8 mouse cellular contexts compared by ENCODE assay signal in the genomic region with DNA sequence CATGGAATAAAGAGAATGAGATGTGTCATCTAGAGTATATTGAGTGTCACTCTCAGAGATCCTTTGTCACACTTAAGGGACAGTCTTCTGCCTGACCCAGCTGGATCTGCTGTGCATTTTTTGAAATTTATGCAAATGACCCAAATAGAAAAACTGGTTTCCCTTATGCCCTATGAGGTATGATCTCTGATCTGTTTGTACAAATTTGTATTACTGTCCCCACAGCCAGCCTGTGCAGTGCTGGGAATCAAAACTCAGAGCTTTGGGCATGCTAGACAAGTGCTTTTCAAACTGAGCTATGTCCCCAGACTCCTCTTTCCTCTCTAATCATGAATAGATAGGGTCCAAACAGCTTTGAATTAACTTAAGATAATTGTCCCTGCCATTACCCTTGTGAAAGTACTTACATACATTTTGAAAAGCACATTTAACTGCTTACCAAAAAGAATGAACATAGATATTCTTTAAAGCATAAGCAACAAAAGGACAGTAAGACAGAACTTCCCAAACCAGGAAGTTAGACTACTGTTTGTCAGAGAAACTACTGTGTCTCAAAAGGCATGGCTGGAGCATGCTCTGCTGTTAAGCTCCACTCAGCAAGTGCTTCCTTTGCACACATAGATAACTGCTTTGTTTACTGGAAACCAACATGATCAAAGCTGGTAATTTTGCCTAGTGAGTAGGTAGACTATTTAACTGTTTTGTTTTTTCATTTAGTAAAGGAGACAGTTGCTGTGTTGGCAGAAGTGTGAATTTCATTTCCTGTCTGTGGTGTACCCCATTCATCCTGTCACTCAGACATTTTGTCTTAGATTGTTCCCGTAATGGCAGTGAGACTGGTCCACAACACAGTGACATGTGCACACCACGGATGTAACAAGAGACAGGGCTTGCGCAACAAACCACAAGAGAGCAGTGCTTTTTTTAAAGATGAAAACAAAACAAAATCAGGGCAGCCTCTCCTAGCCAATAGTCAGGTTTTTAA.
DNase-seq lines count a peak whose midpoint lies in the region; ATAC-seq and TF ChIP-seq lines count a peak whose summit lies in the region.

No protein-coding gene starts in this region.

- H3K4me1 ChIP-seq in intestine, embryonic 16.5 days (ENCODE audit: control insufficient read depth, insufficient read depth, low read length) = no peaks in the 10 kb centered on the region; the same call in 1 of the 2 replicates
- H3K4me1 ChIP-seq in intestine, postnatal 0 days (replicated peaks; ENCODE audit: control insufficient read depth, insufficient read depth, low read length) = no peaks in the 10 kb centered on the region
- peaks cover 26% of the 10 kb centered on the region for H3K4me1 ChIP-seq in liver, embryonic 12.5 days
- H3K4me1 ChIP-seq in hindbrain, embryonic 11.5 days (replicated peaks; ENCODE audit: control insufficient read depth, insufficient read depth, low read length) = no peaks in the 10 kb centered on the region

- no peak for TF ChIP-seq CTCF in intestine, postnatal 0 days (IDR thresholded peaks at IDR 0.05; ENCODE audit: low read depth)

- no peaks in the 10 kb centered on the region for H3K27me3 ChIP-seq in intestine, embryonic 16.5 days (replicated peaks; ENCODE audit: control insufficient read depth, insufficient read depth, low read length)
- H3K27me3 ChIP-seq in intestine, postnatal 0 days (replicated peaks; ENCODE audit: control insufficient read depth, insufficient read depth, low read length) = no peaks in the 10 kb centered on the region
- no peaks in the 10 kb centered on the region for H3K27me3 ChIP-seq in liver, embryonic 12.5 days (replicated peaks)
- no peaks in the 10 kb centered on the region for H3K27me3 ChIP-seq in hindbrain, embryonic 11.5 days (ENCODE audit: control insufficient read depth, insufficient read depth, low read length)

- 53% methylated on average over 3 of the region's 3 CpGs for WGBS in intestine, embryonic 16.5 days
- WGBS in intestine, postnatal 0 days = 50% methylated on average over 3 of the region's 3 CpGs
- WGBS in liver, embryonic 12.5 days (ENCODE audit: insufficient replicate concordance) = 22% methylated on average over 3 of the region's 3 CpGs
- whole genome bisulfite sequencing in hindbrain, embryonic 11.5 days = 76% methylated on average over 3 of the region's 3 CpGs

- peak; percentile 32 for DNase-seq in gastrocnemius, postnatal 25 days
- DNase-seq in spleen, adult 18-20 months = peak; percentile 36 to 43
- no peak for DNase-seq in cerebellum, postnatal 10 days
- DNase-seq in hindbrain, embryonic 11.5 days (ENCODE audit: low spot score) = no peak

- no peaks in the 10 kb centered on the region for H3K9me3 ChIP-seq in intestine, embryonic 16.5 days (ENCODE audit: control insufficient read depth, low read length)
- H3K9me3 ChIP-seq in intestine, postnatal 0 days (ENCODE audit: control insufficient read depth) = no peaks in the 10 kb centered on the region
- no peaks in the 10 kb centered on the region for H3K9me3 ChIP-seq in liver, embryonic 12.5 days (replicated peaks)
- no peaks in the 10 kb centered on the region for H3K9me3 ChIP-seq in hindbrain, embryonic 11.5 days (ENCODE audit: control insufficient read depth, low read length)

- ATAC-seq in intestine, embryonic 16.5 days = no peak
- ATAC-seq in intestine, postnatal 0 days = no peak; the same call in 1 of the 2 replicates
- peak; percentile 96 for ATAC-seq in CD4-positive, CD25-positive, alpha-beta regulatory T cell, adult 4 months
- no peak for ATAC-seq in liver, embryonic 12.5 days
- ATAC-seq in hindbrain, embryonic 11.5 days (ENCODE audit: low FRiP score) = no peak

- H3K27ac ChIP-seq in intestine, embryonic 16.5 days (ENCODE audit: low read length) = 0 out of 2 replicates have a peak overlapping the region, but pooled peaks have one; percentile 26
- no peak overlapping the region for H3K27ac ChIP-seq in intestine, postnatal 0 days (ENCODE audit: low read depth, low read length)
- peak overlapping the region; percentile 16; the same call in 1 of the 2 replicates for H3K27ac ChIP-seq in liver, embryonic 12.5 days
- H3K27ac ChIP-seq in hindbrain, embryonic 11.5 days (ENCODE audit: low read depth, low read length) = no peak overlapping the region

- no peak overlapping the region for H3K4me3 ChIP-seq in intestine, embryonic 16.5 days (ENCODE audit: low read length)
- no peak overlapping the region for H3K4me3 ChIP-seq in intestine, postnatal 0 days (ENCODE audit: low read depth, low read length)
- no peak overlapping the region for H3K4me3 ChIP-seq in liver, embryonic 12.5 days
- no peak overlapping the region for H3K4me3 ChIP-seq in hindbrain, embryonic 11.5 days (ENCODE audit: low read depth, low read length)

- no peak overlapping the region for H3K9ac ChIP-seq in intestine, embryonic 16.5 days (ENCODE audit: low read depth, low read length)
- H3K9ac ChIP-seq in intestine, postnatal 0 days (ENCODE audit: low read depth, low read length) = no peak overlapping the region
- no peak overlapping the region for H3K9ac ChIP-seq in liver, embryonic 12.5 days
- no peak overlapping the region for H3K9ac ChIP-seq in hindbrain, embryonic 11.5 days (ENCODE audit: low read depth, low read length)

- H3K36me3 ChIP-seq in intestine, embryonic 16.5 days (ENCODE audit: control insufficient read depth, insufficient read depth, low read length) = no peaks in the 10 kb centered on the region
- H3K36me3 ChIP-seq in intestine, postnatal 0 days (ENCODE audit: control insufficient read depth, insufficient read depth) = no peaks in the 10 kb centered on the region
- peaks cover 9% of the 10 kb centered on the region for H3K36me3 ChIP-seq in liver, embryonic 12.5 days
- no peaks in the 10 kb centered on the region for H3K36me3 ChIP-seq in hindbrain, embryonic 11.5 days (ENCODE audit: control insufficient read depth, insufficient read depth, low read length)

- no peak overlapping the region for H3K4me2 ChIP-seq in intestine, embryonic 16.5 days (ENCODE audit: low read depth, low read length)
- no peak overlapping the region for H3K4me2 ChIP-seq in intestine, postnatal 0 days (replicated peaks; ENCODE audit: low read depth)
- H3K4me2 ChIP-seq in liver, embryonic 12.5 days = no peak overlapping the region
- H3K4me2 ChIP-seq in hindbrain, embryonic 11.5 days (replicated peaks; ENCODE audit: low read depth, low read length) = no peak overlapping the region

Comparison
In these comparisons a context has a peak if more than half of its experiments do, and no peak if none do; other contexts are left out.
1. H3K27ac ChIP-seq: peak in intestine, embryonic 16.5 days (single experiment) and liver, embryonic 12.5 days (single experiment); none in intestine, postnatal 0 days (single experiment) and hindbrain, embryonic 11.5 days (single experiment).
2. DNase-seq: peak in gastrocnemius, postnatal 25 days (single experiment) and spleen, adult 18-20 months (2 of 2); none in cerebellum, postnatal 10 days (0 of 2) and hindbrain, embryonic 11.5 days (single experiment).